Mouse (Mus musculus) kidney, adult 11 months (tissue): ENCODE data around the gene Stub1.

Experiments used
- DNase-seq: peaks from one replicate; pipeline ENCODE4 v3.0.0; 2022

Gene Stub1

GRCm38 (mm10) chr17:25783861-25784574 is 49.2 kb downstream of the Stub1 start:
- DNase-seq = no peak

GRCm38 (mm10) chr17:25783086-25783485 is 50.1 kb downstream of the Stub1 start:
- no peak for DNase-seq

GRCm38 (mm10) chr17:25781339-25781738 is 51.9 kb downstream of the Stub1 start:
- DNase-seq = no peak
